Mouse (Mus musculus): ENCODE data around the gene Tpm4. TPM values are rescaled to one million over a fixed set of nuclear protein-coding genes. Genes with fewer than 3 reads are reported as not detected.

The Tpm4 gene
- polyA plus RNA-seq, 1 experiment from 2014 or later, result 659 TPM

DNA sequence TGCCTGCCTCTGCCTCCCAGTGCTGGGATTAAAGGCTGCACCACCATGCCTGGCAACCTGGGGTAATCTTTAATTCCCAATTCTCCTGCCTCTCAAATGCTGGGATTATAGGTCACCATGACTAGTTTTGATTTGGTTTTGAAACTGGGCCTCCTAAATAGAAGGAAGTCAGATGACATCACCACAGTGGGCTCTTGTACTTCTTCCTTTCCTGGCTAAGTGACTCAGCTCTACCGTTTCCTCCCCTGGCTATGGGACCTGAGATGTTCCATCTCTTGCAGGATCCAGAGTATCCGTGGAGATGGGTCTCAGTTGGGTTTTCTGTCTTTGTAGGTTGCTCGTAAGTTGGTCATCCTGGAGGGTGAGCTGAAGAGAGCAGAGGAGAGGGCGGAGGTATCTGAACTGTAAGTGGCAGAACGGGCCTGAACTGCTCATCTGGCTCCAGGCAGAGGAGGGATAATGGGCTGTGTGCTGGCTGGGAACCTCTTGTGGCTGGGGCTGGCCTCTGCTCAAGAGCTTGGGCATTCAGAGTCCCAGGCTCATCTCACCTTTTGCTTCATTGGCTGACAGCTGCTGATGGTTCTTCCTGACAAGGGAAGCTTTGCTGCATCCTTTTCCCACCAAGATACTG lies 9.7 kb downstream of the Tpm4 start:
- no peak overlapping the region for H3K4me2 ChIP-seq (replicated peaks)
- H3K9ac ChIP-seq, result no peak overlapping the region
- WGBS, result 89% methylated on average over 5 of the region's 5 CpGs
- no peaks in the 10 kb centered on the region for H3K4me1 ChIP-seq
- ATAC-seq (ENCODE audit: insufficient number of reproducible peaks, insufficient read depth, low FRiP score, low TSS enrichment), result no peak
- no peaks in the 10 kb centered on the region for H3K27me3 ChIP-seq
- H3K9me3 ChIP-seq, result no peaks in the 10 kb centered on the region
- no peak overlapping the region for H3K27ac ChIP-seq
- peaks cover 93% of the 10 kb centered on the region for H3K36me3 ChIP-seq
- H3K4me3 ChIP-seq, result no peak overlapping the region

DNA sequence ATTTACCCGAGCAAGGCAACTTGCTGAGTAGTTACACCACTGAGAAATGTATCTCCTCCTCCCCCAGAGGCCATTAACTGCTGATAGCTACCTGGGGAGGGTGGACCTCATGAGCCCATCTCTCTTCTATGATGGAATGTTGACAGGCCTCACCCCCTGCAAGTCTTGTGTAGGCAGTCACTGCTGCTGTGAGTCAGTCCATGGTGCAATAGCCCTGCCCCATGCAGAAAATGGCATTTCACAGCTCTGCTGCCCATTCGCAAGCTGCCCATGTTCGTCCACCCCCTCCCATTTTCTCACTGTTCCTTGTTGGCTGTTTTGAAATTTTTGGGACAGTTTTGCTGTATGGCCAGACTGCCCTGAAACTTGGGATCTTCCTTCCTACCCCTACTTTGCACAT lies 10.7 kb downstream of the Tpm4 start:
- no peak overlapping the region for H3K27ac ChIP-seq
- WGBS, result 88% methylated on average over 3 of the region's 3 CpGs
- H3K27me3 ChIP-seq, result no peaks in the 10 kb centered on the region
- no peak for ATAC-seq (ENCODE audit: insufficient number of reproducible peaks, insufficient read depth, low FRiP score, low TSS enrichment)
- no peaks in the 10 kb centered on the region for H3K4me1 ChIP-seq
- no peak overlapping the region for H3K9ac ChIP-seq
- H3K4me2 ChIP-seq (replicated peaks), result no peak overlapping the region
- peaks cover 91% of the 10 kb centered on the region for H3K36me3 ChIP-seq
- no peaks in the 10 kb centered on the region for H3K9me3 ChIP-seq
- no peak overlapping the region for H3K4me3 ChIP-seq

DNA sequence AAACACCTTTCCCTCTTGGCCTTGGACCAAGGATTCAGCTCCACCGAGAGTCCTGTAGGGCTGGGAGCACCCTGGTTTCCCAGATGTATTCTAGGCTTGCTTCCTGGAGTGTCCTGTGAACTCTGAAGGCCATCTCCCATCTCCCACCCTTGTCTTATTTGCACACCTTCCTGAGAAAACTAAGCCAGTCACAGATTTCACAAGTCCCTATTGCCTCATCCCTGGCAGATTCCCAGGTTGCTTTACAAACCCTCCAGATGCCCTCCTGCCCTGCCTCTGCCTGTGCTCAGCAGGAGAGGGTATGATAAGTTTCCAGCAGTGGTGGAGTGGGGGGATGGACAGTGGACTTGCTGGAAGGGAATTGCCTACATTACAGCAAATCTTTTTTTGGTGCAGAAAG lies 11.3 kb downstream of the Tpm4 start:
- Histone ChIP-seq H3K27ac (no peak overlapping the region), H3K9ac (no peak overlapping the region), H3K9me3 (no peaks in the 10 kb centered on the region), H3K4me1 (no peaks in the 10 kb centered on the region), H3K36me3 (peaks cover 90% of the 10 kb centered on the region), H3K4me2 (replicated peaks) (no peak overlapping the region), H3K27me3 (no peaks in the 10 kb centered on the region), H3K4me3 (no peak overlapping the region)
- 94% methylated on average over 1 of the region's 1 CpGs for WGBS
- ATAC-seq (ENCODE audit: insufficient number of reproducible peaks, insufficient read depth, low FRiP score, low TSS enrichment), result no peak

DNA sequence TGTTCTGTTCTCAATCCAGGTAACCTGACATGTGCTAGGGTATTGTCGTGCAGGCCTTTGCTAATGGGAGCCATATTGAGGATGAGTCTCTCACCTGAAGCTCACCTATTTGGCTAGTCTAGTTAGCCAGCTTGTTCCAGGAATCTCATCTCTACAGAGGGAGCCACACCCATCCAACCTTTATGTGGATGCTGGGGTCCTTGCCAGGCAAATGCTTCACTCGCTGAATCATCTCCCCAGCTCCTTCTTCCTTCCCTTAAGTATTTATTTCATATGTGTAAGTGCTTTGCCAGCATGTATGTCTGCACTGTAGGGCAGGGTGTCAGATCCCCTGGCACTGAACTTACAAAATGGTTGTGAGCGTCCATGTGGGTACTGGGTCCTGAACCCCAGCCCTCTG lies 11.8 kb downstream of the Tpm4 start:
- H3K4me1 ChIP-seq, result no peaks in the 10 kb centered on the region
- ATAC-seq (ENCODE audit: insufficient number of reproducible peaks, insufficient read depth, low FRiP score, low TSS enrichment), result no peak
- no peaks in the 10 kb centered on the region for H3K9me3 ChIP-seq
- no peaks in the 10 kb centered on the region for H3K27me3 ChIP-seq
- no peak overlapping the region for H3K27ac ChIP-seq
- no peak overlapping the region for H3K4me3 ChIP-seq
- 90% methylated on average over 3 of the region's 3 CpGs for WGBS
- no peak overlapping the region for H3K4me2 ChIP-seq (replicated peaks)
- no peak overlapping the region for H3K9ac ChIP-seq
- H3K36me3 ChIP-seq, result peaks cover 90% of the 10 kb centered on the region

DNA sequence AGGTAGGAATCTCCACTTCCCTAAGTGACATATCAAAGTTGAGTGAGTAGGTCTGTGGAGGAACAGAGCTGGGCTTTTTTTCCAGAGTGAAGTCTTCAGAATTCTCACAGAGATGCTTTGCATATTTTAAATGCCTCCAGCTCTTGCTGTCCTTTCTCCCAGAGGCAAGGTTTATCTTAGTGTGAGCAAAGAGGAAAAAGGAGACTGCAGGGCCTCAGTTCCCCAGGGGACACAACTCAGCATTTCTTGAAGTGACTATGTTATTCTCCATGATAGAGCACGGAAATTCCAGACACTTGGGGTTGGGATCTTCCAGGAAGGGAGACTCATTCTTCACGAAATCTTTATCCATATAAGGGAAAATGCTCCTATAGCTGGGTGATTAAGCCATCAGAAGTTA lies 12.5 kb downstream of the Tpm4 start:
- Histone ChIP-seq H3K4me2 (replicated peaks) (no peak overlapping the region), H3K36me3 (peaks cover 90% of the 10 kb centered on the region), H3K9ac (no peak overlapping the region), H3K27me3 (no peaks in the 10 kb centered on the region), H3K9me3 (no peaks in the 10 kb centered on the region), H3K4me1 (no peaks in the 10 kb centered on the region), H3K4me3 (no peak overlapping the region), H3K27ac (no peak overlapping the region)
- no peak for ATAC-seq (ENCODE audit: insufficient number of reproducible peaks, insufficient read depth, low FRiP score, low TSS enrichment)
- 80% methylated on average over 2 of the region's 2 CpGs for WGBS

DNA sequence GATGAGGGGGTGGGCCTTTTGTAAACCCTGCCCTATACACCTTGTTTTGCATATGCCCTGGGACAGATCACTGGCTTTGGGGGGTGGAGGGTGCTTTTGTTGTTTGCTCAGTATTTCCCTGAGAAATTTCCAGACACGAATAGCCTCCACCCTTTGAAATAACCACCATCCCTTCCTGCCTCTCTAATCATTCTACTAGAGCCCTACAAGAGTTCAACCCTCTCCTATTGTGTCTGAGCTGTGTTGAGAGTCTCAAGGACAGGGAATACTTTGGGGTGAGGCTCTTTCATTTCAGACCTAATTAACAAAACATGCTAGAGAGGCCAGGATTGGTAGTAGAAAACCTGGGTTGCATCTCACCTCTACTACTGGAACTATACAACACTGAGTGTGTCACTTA lies 14.3 kb downstream of the Tpm4 start:
- Histone ChIP-seq H3K9me3 (no peaks in the 10 kb centered on the region), H3K4me2 (replicated peaks) (no peak overlapping the region), H3K27ac (no peak overlapping the region), H3K36me3 (peaks cover 89% of the 10 kb centered on the region), H3K27me3 (no peaks in the 10 kb centered on the region), H3K4me1 (no peaks in the 10 kb centered on the region), H3K9ac (no peak overlapping the region), H3K4me3 (no peak overlapping the region)
- 73% methylated on average over 1 of the region's 1 CpGs for WGBS
- ATAC-seq (ENCODE audit: insufficient number of reproducible peaks, insufficient read depth, low FRiP score, low TSS enrichment), result no peak

DNA sequence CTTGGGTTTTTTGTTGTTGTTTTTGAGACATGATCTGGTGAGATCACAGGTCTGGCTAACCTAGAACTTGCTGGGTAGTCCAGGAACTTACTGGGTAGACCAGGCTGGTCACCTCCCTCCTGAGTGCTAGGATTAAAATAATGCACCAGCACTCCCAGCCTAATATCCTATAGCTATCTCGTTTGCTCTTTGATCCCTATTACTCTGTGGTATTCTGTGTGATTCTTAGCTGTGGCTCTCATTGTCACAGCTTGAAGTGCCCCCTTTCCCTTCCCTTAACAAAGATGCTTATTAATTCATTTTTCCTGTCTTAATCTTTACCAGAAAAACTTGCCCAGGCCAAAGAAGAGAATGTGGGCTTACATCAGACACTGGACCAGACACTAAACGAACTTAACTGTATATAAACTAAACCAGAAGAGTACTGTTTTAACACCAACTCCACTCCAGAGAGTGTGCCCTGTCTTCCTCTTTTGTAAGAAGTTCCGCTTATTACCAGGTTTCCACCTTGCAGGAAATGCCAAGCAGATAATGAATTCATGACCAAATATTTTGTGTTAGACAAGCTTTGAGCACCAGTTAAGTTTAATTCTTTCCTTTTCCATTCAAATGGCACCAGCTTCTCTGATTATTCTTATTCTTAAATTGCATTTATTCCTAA lies 16.8 kb downstream of the Tpm4 start:
- H3K27ac ChIP-seq, result no peak overlapping the region
- H3K9ac ChIP-seq, result no peak overlapping the region
- peaks cover 70% of the 10 kb centered on the region for H3K36me3 ChIP-seq
- no peak overlapping the region for H3K4me3 ChIP-seq
- H3K9me3 ChIP-seq, result no peaks in the 10 kb centered on the region
- WGBS, result 86% methylated on average over 3 of the region's 3 CpGs
- ATAC-seq (ENCODE audit: insufficient number of reproducible peaks, insufficient read depth, low FRiP score, low TSS enrichment), result no peak
- H3K4me2 ChIP-seq (replicated peaks), result no peak overlapping the region
- no peaks in the 10 kb centered on the region for H3K4me1 ChIP-seq
- H3K27me3 ChIP-seq, result no peaks in the 10 kb centered on the region

DNA sequence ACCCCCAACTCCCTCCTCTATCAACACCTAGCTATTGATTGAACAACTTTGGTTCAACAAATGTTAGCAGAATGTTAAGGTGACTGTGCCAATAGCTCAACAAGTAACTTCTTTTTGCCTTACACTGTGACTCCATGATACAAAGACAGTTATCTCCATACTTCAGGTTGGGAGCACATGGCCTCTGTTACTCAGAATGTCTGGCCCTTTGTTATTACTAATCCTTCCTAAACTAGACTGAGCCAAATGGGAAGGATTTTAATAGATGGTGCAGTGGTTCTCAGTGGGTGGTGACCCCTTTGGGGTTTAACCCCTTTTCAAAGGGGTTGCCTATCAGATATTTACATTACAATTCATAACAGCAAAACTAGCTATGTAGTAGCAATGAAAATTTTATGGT lies 18.6 kb downstream of the Tpm4 start:
- Histone ChIP-seq H3K27ac (no peak overlapping the region), H3K27me3 (no peaks in the 10 kb centered on the region), H3K4me1 (no peaks in the 10 kb centered on the region), H3K9ac (no peak overlapping the region), H3K9me3 (no peaks in the 10 kb centered on the region), H3K4me3 (no peak overlapping the region), H3K36me3 (peaks cover 52% of the 10 kb centered on the region), H3K4me2 (replicated peaks) (no peak overlapping the region)
- ATAC-seq (ENCODE audit: insufficient number of reproducible peaks, insufficient read depth, low FRiP score, low TSS enrichment), result no peak

DNA sequence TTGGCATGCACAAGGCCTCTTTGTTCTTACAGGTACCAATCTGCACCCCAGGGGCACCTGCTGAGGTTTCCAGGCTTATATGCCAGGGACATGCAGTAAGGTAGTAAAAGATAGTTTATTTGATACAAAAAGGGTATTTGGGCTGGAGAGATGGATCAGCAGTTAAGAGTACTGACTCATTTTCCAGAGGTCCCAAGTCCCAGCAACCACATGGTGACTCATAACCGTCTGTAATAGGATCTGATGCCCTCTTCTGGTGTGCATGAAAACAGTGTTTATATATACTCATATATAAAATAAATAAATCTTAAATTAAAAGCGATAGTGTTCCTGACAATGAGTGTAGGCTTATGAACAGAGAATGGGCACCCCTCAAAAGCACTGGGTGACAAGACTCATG lies 23.3 kb downstream of the Tpm4 start:
- Histone ChIP-seq H3K4me2 (replicated peaks) (no peak overlapping the region), H3K4me3 (no peak overlapping the region), H3K27ac (no peak overlapping the region), H3K9me3 (no peaks in the 10 kb centered on the region), H3K4me1 (peaks cover 15% of the 10 kb centered on the region), H3K9ac (no peak overlapping the region), H3K36me3 (peaks cover 12% of the 10 kb centered on the region; the same call in 1 of the 2 replicates), H3K27me3 (no peaks in the 10 kb centered on the region)
- WGBS, result 84% methylated on average over 2 of the region's 2 CpGs
- ATAC-seq (ENCODE audit: insufficient number of reproducible peaks, insufficient read depth, low FRiP score, low TSS enrichment), result no peak

DNA sequence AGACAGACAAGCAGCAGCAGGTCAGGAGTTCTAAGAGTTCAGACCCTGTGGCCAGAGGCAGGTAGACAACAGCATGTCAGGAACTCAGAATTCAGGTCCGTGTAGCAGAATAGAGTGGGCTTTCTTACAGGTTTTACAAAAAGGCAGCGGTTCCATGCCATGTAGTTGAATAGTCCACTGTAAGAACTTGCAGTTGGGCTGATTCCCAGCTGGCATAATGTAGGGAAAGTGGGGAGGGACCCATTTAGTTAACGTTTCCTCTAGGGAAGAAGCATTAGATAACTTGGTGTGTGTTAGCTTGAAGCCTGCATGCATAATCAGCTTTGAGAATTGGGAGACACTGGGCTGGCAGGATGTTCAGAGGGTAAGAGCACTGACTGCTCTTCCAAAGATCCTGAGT lies 24.0 kb downstream of the Tpm4 start:
- Histone ChIP-seq H3K4me1 (peaks cover 15% of the 10 kb centered on the region), H3K27me3 (no peaks in the 10 kb centered on the region), H3K27ac (no peak overlapping the region)

DNA sequence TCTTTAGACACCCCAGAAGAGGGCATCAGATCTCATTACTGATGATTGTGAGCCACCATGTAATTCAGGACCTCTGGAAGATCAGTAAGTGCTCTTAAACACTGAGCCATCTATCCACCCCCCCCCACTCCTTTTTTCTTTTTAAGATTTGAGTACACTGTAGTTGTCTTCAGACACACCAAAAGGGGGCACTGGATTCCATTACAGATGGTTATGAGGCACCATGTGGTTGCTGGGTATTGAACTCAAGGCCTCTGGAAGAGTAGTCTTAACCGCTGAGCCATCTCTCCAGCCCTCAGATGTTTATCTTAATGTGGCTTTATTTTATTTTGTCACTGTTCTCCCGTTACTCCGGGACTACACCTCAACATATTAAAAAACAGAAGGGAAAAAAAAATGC lies 25.2 kb downstream of the Tpm4 start:
- peaks cover 15% of the 10 kb centered on the region for H3K4me1 ChIP-seq
- H3K36me3 ChIP-seq, result peaks cover 8% of the 10 kb centered on the region; the same call in 1 of the 2 replicates
- peak overlapping the region; percentile 48 for H3K4me2 ChIP-seq (replicated peaks)
- no peak overlapping the region for H3K9ac ChIP-seq
- no peaks in the 10 kb centered on the region for H3K27me3 ChIP-seq
- H3K4me3 ChIP-seq, result peak overlapping the region; percentile 97
- WGBS, result 81% methylated on average over 3 of the region's 3 CpGs
- ATAC-seq (ENCODE audit: insufficient number of reproducible peaks, insufficient read depth, low FRiP score, low TSS enrichment), result no peak
- H3K9me3 ChIP-seq, result no peaks in the 10 kb centered on the region
- H3K27ac ChIP-seq, result no peak overlapping the region

More for the DNA sequence above, 24.0 kb downstream of the Tpm4 start:
- Histone ChIP-seq H3K9me3 (no peaks in the 10 kb centered on the region), H3K4me2 (replicated peaks) (no peak overlapping the region), H3K36me3 (peaks cover 5% of the 10 kb centered on the region; the same call in 1 of the 2 replicates), H3K9ac (no peak overlapping the region), H3K4me3 (no peak overlapping the region)
- ATAC-seq (ENCODE audit: insufficient number of reproducible peaks, insufficient read depth, low FRiP score, low TSS enrichment), result no peak
- WGBS, result 82% methylated on average over 3 of the region's 3 CpGs
